Mouse (Mus musculus): ENCODE measurements at regions not wholly inside any gene's neighbourhood (a gene's known extent, or its start where the extent isn't known, plus 50 kb on each side); places are given as distances from the start of the nearest gene placed in this dataset.

- no peaks in the 10 kb centered on the region for H3K9me3 ChIP-seq
- H3K4me1 ChIP-seq (replicated peaks), result peaks cover 7% of the 10 kb centered on the region; the same call in 1 of the 2 replicates
- no peak for ATAC-seq (ENCODE audit: low FRiP score, low read depth)
- H3K4me2 ChIP-seq, result no peak overlapping the region
- no peaks in the 10 kb centered on the region for H3K27me3 ChIP-seq
- WGBS, result 82% methylated on average over 4 of the region's 4 CpGs
- no peak overlapping the region for H3K27ac ChIP-seq (replicated peaks)
- no peaks in the 10 kb centered on the region for H3K36me3 ChIP-seq
- no peak overlapping the region for H3K4me3 ChIP-seq
- H3K9ac ChIP-seq, result no peak overlapping the region
Measured at GRCm38 (mm10) chr10:37236001-37236822, 97.5 kb upstream of the Marcks start.

DNA sequence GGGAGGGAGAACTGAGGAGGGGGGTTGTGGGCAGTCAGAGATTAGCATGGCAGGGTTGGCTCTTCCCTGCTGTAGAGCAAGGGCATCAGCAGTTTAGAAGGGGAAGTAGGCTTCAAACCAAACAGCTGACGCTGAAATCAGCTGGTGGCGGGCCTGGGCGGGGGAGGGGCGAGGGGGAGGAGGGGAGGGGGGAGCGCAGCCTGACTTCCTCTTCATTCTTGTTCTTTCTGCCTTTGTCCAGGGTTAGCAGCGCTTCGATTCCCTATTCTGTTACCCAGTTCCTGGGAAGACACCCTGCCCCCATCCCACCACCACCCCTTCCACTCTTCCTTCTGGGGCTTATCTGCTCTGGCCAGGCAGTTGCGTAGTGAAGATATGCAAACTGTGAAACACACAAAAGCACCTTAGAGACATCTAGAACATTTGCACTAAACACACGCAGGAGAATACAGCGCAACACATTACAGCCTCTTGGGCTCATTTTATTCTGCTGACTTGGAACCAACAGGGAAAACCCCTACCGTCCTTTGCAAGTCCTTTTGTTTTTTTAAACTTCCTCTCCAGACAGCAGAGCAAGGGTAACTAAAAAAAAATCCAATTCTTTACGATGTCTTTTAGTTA, 93.3 kb upstream of the Marcks start:
- WGBS, result 15% methylated on average over 9 of the region's 12 CpGs
- H3K9ac ChIP-seq, result no peak overlapping the region
- peak overlapping the region; percentile 53 for H3K27ac ChIP-seq (replicated peaks)

DNA sequence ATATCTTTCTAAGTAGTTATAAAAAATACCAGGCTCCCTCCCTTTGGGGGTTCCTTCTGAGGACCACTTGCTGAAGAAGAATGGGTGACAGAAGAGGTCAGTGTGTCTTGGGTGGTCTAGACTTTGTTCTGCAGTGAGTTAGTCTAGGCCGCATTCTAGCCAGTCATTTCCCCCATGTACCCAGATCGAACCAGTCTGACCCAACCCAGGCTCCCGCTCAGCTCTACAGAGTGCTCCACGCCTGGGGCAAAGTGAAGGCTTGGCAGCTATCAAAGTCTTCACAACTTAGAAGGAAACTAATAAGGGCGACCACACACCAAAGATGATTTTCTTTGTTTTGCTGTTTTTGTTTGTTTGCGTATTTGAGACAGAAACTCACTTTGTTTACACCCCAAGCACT, 92.4 kb upstream of the Marcks start:
- H3K4me1 ChIP-seq (replicated peaks), result peaks cover 7% of the 10 kb centered on the region; the same call in 1 of the 2 replicates
- no peak overlapping the region for H3K4me3 ChIP-seq
- H3K27me3 ChIP-seq, result no peaks in the 10 kb centered on the region
- H3K27ac ChIP-seq (replicated peaks), result no peak overlapping the region
- ATAC-seq (ENCODE audit: low FRiP score, low read depth), result no peak
- 87% methylated on average over 6 of the region's 6 CpGs for WGBS
- no peaks in the 10 kb centered on the region for H3K36me3 ChIP-seq
- H3K9me3 ChIP-seq, result no peaks in the 10 kb centered on the region
- no peak overlapping the region for H3K9ac ChIP-seq
- H3K4me2 ChIP-seq, result no peak overlapping the region

More for the DNA sequence above, 93.3 kb upstream of the Marcks start:
- Histone ChIP-seq H3K4me2 (peak overlapping the region; percentile 45), H3K27me3 (no peaks in the 10 kb centered on the region), H3K4me1 (replicated peaks) (peaks cover 7% of the 10 kb centered on the region; the same call in 1 of the 2 replicates), H3K9me3 (no peaks in the 10 kb centered on the region), H3K36me3 (no peaks in the 10 kb centered on the region), H3K4me3 (peak overlapping the region; percentile 15)
- peak; percentile 86 for ATAC-seq (ENCODE audit: low FRiP score, low read depth)

DNA sequence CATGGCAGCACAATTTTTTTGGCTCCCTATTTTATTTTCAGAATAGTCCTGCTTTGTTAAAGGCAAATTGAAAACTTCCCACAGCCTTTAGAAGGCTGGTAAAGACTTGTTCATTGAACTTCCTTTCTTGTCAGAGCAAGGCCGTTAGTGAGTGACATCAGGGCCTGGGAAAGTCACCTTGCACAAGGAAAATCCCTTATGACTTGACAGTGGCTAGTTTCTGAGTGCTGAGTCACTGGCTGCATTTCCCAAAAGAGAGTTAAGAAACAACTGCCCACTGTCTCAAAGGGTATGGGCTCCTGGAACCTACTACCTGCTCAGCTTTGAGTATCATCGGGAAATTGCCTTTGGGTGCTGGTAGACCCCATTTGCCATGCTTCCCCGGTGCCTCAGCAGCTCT, 89.2 kb upstream of the Marcks start:
- peaks cover 7% of the 10 kb centered on the region; the same call in 1 of the 2 replicates for H3K4me1 ChIP-seq (replicated peaks)

DNA sequence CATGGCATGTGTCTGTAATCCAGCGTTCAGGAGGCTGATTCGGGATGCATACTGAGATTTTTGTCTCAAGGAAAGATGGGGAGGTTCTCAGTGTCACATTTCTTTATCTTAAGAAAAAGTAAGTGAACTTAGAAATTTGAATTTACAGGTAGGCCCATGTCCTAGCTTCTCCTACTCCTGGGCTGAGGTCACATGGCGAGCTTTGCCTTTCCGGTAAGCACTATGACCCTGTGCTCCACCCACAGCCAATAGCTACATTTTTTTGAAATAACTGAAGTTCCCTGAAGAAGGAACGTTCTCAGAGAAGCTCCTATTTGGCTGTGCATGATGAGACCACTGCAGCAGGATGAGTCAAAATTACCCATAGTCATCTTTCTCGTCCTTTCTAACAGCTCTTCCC, 83.0 kb upstream of the Marcks start:
- H3K4me1 ChIP-seq (replicated peaks), result no peaks in the 10 kb centered on the region
- H3K4me2 ChIP-seq, result no peak overlapping the region
- no peak overlapping the region for H3K9ac ChIP-seq
- no peak overlapping the region for H3K4me3 ChIP-seq
- no peaks in the 10 kb centered on the region for H3K9me3 ChIP-seq
- no peaks in the 10 kb centered on the region for H3K27me3 ChIP-seq
- 85% methylated on average over 6 of the region's 6 CpGs for WGBS
- H3K36me3 ChIP-seq, result no peaks in the 10 kb centered on the region
- H3K27ac ChIP-seq (replicated peaks), result no peak overlapping the region
- ATAC-seq (ENCODE audit: low FRiP score, low read depth), result no peak

More for the DNA sequence above, 89.2 kb upstream of the Marcks start:
- ATAC-seq (ENCODE audit: low FRiP score, low read depth), result no peak
- no peaks in the 10 kb centered on the region for H3K36me3 ChIP-seq
- H3K27me3 ChIP-seq, result no peaks in the 10 kb centered on the region
- no peak overlapping the region for H3K27ac ChIP-seq (replicated peaks)
- no peak overlapping the region for H3K9ac ChIP-seq
- H3K4me2 ChIP-seq, result no peak overlapping the region
- no peaks in the 10 kb centered on the region for H3K9me3 ChIP-seq
- 76% methylated on average over 3 of the region's 3 CpGs for WGBS
- no peak overlapping the region for H3K4me3 ChIP-seq

DNA sequence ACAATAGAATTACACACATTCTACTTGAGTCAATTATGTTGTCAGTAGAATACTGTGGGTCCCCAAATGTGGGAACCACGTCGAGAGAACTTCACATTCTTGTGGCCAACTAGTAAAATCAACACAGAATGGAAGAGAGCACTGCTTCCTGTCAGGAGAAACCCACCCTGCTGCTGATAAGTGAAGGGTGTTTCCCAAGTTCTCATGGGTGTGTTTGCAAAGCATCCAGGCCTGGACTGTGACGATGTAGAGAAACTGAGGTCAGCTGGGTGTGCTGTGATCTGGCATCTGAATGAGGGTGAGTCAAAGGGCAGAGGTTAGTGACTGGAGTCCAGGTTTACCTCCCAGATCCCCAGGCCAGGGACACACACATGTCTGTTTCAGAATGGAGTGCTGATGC, 81.7 kb upstream of the Marcks start:
- Histone ChIP-seq H3K4me3 (no peak overlapping the region), H3K36me3 (no peaks in the 10 kb centered on the region), H3K27me3 (no peaks in the 10 kb centered on the region), H3K9me3 (no peaks in the 10 kb centered on the region), H3K4me2 (no peak overlapping the region), H3K9ac (no peak overlapping the region), H3K27ac (replicated peaks) (no peak overlapping the region), H3K4me1 (replicated peaks) (no peaks in the 10 kb centered on the region)
- WGBS, result 81% methylated on average over 3 of the region's 3 CpGs
- no peak for ATAC-seq (ENCODE audit: low FRiP score, low read depth)

GRCm38 (mm10) chr10:37219936-37220335, 81.2 kb upstream of the Marcks start:
- no peak overlapping the region for H3K4me3 ChIP-seq
- no peaks in the 10 kb centered on the region for H3K36me3 ChIP-seq
- H3K9ac ChIP-seq, result no peak overlapping the region
- 74% methylated on average over 4 of the region's 4 CpGs for WGBS
- ATAC-seq (ENCODE audit: low FRiP score, low read depth), result no peak
- no peaks in the 10 kb centered on the region for H3K4me1 ChIP-seq (replicated peaks)
- H3K27ac ChIP-seq (replicated peaks), result no peak overlapping the region
- no peak overlapping the region for H3K4me2 ChIP-seq
- no peaks in the 10 kb centered on the region for H3K9me3 ChIP-seq
- H3K27me3 ChIP-seq, result no peaks in the 10 kb centered on the region

DNA sequence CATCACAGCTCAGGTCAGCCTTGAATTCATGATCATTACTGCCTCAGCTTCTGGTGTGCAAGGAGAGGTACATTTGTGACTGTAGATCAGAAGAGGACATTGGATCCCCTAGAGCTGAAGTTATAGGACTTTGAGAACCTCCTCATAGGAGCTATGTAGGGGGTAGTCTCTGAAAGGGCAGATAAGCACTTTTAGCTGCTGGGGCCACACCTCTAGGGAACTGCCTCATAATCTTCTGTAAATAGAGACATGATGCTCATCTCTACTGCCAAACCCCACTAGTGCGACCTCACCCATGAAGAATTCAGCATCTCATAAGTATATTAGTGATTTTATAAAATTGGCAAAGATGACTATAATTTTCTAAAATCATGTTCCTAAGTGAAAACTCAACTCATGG, 80.7 kb upstream of the Marcks start:
- Histone ChIP-seq H3K9ac (no peak overlapping the region), H3K4me3 (no peak overlapping the region), H3K4me1 (replicated peaks) (no peaks in the 10 kb centered on the region), H3K27ac (replicated peaks) (no peak overlapping the region), H3K27me3 (no peaks in the 10 kb centered on the region), H3K9me3 (no peaks in the 10 kb centered on the region), H3K4me2 (no peak overlapping the region), H3K36me3 (no peaks in the 10 kb centered on the region)
- no peak for ATAC-seq (ENCODE audit: low FRiP score, low read depth)
- 100% methylated on average over 1 of the region's 1 CpGs for WGBS

DNA sequence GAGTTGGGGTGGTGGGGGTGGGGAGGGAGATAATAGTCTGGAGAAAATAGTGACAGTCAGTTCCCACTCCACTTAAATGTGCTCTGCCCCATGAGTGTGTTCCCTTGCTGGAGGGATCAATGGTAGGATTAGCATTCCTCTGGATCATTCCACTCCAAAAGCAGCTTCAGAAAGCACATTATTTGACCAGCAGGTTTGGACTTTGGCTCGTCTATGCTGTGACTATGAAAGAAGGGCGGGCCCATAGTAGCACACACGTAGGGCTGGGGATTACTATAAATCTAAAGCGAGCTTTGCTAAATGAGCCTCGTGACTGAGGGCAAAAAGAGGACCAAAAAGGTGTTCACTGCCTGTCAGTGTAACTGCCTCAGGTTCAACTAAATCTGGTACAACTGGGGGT, 75.9 kb upstream of the Marcks start:
- Histone ChIP-seq H3K4me2 (no peak overlapping the region), H3K9me3 (no peaks in the 10 kb centered on the region), H3K9ac (no peak overlapping the region), H3K27ac (replicated peaks) (no peak overlapping the region), H3K4me1 (replicated peaks) (no peaks in the 10 kb centered on the region), H3K4me3 (no peak overlapping the region), H3K36me3 (no peaks in the 10 kb centered on the region), H3K27me3 (no peaks in the 10 kb centered on the region)
- ATAC-seq (ENCODE audit: low FRiP score, low read depth), result no peak
- 71% methylated on average over 5 of the region's 5 CpGs for WGBS

DNA sequence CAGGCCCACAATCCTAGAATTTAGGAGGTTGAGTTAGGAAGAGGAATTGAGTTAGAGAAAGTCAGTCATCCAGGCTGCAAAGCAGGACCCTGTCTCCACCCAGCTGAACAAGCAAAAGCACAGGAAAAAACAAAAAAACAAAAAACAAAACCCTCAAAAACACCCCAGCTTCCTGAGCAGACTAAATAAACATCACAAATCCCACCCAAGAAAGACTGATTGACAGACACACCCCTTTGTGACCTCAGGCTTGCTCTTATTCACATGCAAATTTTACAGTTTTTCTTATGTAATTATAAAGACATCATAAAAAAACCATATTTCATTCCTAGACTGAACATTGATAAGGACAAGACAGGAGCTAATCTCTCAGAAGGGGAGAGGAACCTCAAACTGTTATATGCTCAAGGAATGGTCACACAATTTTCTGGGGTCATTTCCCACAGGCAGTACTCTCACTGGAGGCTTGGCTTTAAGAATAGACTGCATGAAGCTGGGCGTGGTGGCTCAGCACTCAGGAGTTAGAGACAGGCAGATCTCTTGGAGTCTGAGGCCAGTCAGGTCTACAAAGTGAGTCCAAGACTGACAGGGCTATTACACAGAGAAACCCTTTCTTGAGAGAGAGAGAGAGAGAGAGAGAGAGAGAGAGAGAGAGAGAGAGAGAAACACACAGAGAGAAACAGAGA, 73.8 kb upstream of the Marcks start:
- 44% methylated on average over 1 of the region's 1 CpGs for WGBS
- ATAC-seq (ENCODE audit: low FRiP score, low read depth), result no peak
- Histone ChIP-seq H3K27me3 (no peaks in the 10 kb centered on the region), H3K4me2 (no peak overlapping the region), H3K27ac (replicated peaks) (no peak overlapping the region), H3K36me3 (no peaks in the 10 kb centered on the region), H3K9ac (no peak overlapping the region), H3K4me1 (replicated peaks) (no peaks in the 10 kb centered on the region), H3K9me3 (no peaks in the 10 kb centered on the region), H3K4me3 (no peak overlapping the region)

DNA sequence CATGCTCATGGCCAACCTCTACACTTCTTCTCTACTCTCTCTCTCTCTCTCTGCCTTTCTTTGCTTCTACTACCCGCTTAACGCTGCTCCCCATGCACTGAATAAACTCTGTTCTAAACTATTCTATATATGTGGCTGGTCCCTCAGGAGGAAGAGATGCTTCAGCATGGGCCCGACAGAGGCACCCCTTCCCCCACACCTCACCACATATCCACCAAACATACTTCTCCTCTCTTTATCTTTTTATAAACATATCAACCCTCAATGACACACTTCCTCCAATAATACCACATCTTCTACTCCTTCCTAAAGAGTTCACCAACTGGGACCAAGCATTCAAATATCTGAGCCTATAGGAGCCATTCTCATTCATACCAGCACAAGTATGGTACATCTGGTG, 72.6 kb upstream of the Marcks start:
- Histone ChIP-seq H3K4me2 (no peak overlapping the region), H3K27me3 (no peaks in the 10 kb centered on the region), H3K9ac (no peak overlapping the region), H3K36me3 (no peaks in the 10 kb centered on the region), H3K4me1 (replicated peaks) (no peaks in the 10 kb centered on the region), H3K27ac (replicated peaks) (no peak overlapping the region), H3K9me3 (no peaks in the 10 kb centered on the region), H3K4me3 (no peak overlapping the region)
- 94% methylated on average over 3 of the region's 3 CpGs for WGBS
- no peak for ATAC-seq (ENCODE audit: low FRiP score, low read depth)

- H3K36me3 ChIP-seq, result no peaks in the 10 kb centered on the region
- no peaks in the 10 kb centered on the region for H3K9me3 ChIP-seq
- H3K9ac ChIP-seq, result no peak overlapping the region
- ATAC-seq (ENCODE audit: low FRiP score, low read depth), result no peak
- H3K27me3 ChIP-seq, result no peaks in the 10 kb centered on the region
- H3K4me3 ChIP-seq, result no peak overlapping the region
- H3K4me2 ChIP-seq, result no peak overlapping the region
- no peak overlapping the region for H3K27ac ChIP-seq (replicated peaks)
- H3K4me1 ChIP-seq (replicated peaks), result no peaks in the 10 kb centered on the region
- 82% methylated on average over 1 of the region's 1 CpGs for WGBS
Measured at GRCm38 (mm10) chr10:37210223-37210622, 71.5 kb upstream of the Marcks start.
